Mouse (Mus musculus) cerebellum, adult 9-11 months (tissue): ENCODE data around the gene Copz2.
"Not testable (repeated sequence)": the region's sequence is repeated elsewhere in the genome, so short reads cannot be mapped to it uniquely, and the experiment has no call there.

Experiments used
- DNase-seq: peaks from one replicate; pipeline ENCODE4 v3.0.0; 2022

Gene Copz2

DNA sequence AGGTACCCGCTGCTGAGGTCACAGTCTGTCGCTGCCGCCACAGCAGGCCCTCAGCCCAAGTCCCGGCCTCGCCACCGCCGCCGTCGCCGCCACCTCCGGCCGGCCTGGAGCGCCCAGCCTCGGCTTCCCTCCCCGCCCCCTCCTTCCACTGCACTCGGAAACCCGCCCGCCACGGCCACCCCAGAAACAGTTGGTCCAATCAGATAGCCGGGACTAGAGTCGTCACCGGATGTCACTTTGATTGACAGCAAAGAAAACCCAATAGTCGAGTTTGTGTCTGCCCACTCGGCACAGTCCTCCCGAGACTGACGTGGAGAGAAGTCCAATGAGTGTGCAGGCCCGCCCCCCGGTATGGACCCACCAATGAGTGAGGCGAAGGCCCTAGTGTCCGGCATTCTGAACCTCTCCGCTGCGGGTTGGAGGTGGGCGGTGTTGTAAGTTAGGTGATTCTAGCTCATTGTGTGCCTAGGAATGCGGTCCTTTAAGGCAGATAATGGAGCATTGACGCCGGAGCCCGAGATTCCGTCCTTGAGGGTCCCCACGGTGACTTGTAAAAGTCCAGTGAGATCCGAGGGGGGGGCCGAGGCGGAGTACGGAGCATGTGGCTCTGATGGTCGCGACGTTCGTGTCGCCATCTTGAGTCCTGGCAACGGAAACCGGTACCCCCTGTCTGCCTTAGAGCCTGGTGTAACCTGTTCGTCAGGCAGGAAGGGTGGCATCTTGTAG lies 19.7 kb upstream of the Copz2 start, which contains the start of gene Nfe2l1:
Gene Nfe2l1 (minus strand): TSS at position 156 of the 726 bp plus-strand sequence.
- DNase-seq: peak; percentile 100

DNA sequence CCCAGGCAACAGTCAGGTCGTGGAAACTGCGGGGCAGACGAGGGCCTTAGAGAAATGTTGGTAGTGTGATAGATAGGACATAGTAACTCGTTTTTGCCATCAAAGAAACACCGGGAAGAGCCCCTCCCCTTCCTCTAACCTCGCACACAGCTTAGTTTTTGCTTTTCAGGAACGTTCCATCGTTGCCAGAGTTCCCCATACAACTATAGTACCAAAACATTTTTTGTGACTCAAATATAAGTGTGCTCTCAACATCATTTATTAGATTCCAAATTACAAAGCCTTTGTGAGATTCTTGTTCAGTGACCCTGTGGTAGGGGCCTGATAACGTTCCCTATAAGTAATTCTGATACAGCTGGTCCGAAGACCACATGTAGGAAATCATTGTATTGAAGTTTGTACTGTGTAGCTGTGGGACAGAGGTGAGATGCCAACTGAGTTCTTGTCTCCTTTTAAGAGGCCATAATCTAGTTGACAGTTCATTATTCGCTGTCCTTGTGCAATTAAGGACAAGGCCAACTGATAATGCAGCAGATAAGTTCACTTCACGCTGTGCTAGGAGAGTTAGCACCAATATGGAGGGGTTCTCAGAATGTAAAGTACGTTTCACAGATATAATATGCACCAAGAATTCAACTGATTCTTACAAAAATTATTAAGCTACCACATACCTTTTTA lies 19.0 kb upstream of the Copz2 start:
- no peak for DNase-seq

DNA sequence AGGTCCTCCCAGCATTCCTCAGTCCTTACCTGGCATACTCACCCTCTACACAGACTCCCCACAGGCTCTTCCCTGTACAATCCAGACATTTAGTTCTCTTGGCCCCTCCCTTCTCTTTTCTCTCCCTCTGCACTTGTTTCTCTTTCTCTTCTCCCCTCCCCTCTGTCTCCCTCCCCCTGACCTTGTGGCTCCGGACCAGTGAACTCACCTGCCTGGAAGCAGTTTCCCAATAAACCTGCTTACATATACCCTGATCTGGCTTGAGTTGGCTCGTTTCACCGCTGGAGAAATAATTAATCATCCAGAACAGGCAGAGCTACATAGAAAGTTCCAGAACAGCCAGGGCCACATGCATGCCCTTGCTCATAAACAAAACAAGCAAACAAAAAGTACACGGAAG lies 18.2 kb upstream of the Copz2 start:
- DNase-seq: peak; percentile 54

DNA sequence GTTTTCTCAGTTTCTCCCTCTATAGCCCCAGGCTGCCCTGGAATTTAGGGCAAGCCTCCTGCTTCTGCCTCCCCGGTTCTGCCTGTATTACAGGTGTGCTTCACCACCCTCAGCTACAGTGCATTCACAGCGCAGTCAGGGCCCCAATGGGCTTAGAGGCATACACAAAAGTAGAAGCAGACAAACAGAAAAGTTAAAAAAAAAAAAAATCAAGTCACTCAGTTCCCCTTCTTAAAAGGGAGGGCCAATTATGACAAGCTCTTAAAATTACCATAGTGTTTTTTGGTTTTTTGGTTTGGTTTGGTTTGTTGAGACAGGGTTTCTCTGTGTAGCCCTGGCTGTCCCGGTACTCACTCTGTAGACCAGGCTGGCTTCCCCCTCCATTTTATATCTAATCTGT lies 17.1 kb upstream of the Copz2 start:
- no peak for DNase-seq

DNA sequence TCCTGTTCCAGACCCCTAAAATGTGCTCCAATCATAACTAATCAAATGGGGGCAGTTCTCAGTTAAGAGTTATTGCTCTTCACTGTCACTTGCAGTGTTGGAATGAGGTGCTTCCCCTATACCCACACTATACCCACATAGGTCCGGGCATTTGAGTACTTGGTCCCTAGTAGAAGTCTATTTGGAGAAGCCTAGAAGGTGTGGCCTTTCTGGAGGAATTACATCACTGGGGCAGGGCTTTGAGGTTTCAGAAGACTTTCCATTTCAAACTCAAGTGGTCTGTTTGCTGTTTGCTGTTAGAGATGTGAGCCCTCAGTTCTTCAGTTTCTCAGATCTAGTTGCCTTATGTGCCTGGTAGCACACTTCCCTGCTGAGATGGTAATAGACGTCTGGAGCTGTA lies 16.7 kb upstream of the Copz2 start:
- no peak for DNase-seq

DNA sequence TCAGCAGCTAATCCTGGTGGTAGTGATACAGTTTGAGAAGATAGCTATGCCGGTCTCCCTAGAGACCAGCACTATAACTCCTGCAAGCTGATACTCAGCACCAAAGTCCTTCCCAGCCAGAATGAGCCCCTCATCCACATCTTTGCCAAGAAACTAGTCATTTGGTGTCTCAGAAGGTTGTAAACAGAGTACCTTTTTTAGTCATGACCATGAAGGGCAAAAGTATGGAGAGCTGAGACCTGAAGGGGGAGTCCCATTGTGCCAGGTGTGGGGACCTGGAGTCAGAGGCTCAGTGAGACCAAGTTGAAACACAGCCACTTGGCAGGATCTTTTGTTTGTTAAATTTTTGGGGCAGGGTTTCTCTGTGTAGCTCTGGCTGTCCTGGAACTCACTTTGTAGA lies 15.5 kb upstream of the Copz2 start:
- no peak for DNase-seq

DNA sequence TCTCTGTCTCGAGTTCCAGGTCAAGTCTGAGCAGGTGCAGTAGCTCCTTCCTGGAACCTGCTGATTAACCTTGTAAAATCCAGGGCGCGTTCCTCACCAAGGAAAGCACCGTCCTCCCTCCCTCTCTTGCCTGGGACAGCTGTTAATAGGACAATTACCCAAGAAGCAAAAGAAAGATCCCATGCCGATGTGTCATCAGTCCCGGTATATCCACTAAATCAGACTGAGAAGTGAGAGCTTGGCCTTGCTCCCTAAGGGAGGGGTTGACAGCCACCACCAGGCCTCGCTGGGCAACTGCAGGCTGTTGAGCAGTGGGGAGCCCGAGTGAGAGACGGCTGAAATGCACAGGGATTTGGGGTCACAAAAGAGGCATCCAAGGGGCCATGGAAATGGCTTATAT lies 12.4 kb upstream of the Copz2 start:
- DNase-seq: no peak

DNA sequence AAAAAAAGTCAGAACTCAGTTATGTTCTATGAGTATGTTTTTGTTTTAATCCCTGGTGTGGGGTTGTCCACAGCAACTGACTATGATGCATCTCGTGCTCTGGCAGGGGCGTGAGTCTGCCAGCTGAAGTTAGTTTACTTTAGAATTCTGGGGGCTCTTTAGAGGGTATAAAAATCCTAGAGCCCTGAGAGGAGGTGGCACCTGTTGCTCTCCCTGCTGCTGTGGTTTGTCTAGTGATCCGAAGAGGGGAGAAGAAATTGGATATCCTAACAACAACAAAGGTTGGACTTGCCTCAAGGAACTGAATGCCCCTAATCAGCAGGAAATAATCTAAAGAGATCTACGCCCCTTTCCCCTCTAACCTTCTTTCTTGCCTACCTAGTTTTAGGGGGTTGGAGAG lies 11.3 kb upstream of the Copz2 start:
- no peak for DNase-seq

DNA sequence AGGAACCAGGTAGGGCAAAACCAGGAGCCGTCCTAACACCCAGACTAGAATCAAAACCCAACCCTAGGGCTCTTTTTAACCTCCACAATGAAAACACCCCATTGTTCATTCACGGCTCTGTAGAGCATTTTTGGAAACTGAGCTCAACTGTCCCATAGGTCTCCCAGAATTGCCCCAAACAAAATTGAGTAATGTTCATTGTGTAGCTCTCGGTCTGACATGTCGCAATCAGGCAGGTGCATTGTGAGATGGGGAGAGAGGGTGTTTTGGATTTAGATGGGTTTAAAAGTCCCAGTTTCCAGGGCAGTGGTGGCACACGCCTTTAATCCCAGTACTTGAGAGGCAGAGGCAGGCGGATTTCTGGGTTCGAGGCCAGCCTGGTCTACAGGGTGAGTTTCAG lies 10.2 kb upstream of the Copz2 start:
- no peak for DNase-seq

DNA sequence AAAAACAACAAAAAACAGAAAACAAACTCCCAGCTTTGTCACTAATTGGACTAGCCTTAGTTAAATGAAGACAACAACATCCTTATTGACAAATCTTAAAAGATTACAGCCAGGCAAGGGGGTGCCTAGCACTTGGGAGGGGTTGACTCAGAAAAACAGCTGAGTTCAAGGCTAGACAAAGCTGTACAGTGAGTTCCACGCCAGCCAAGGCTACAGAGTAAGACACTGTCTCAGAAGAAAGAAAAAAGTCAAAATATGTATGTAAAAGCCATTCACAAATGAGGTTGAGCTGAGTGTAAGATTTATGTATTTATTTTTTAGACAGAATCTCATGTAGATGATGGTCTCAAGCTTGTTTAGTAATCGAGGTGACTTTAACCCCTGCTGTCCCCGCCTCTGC lies 9.8 kb upstream of the Copz2 start:
- no peak for DNase-seq

DNA sequence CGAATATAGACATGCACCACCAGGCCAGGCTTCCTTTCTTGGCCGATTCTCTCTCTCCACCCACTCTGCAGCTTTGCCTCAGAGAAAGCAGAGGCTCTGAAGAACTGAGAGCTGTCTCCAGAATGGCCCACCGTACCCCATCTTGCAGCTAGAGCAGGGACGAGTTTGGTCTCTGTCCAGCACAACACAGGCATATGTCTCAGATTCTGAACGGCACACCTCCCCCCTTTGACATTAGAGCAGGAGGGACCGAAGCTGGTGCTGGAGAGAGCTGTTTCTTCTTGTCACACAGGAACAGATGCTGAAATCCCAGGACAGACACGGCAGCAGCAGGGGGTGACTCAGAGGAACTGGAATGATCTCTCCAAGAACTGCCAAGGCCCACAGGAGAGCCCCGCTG lies 9.4 kb upstream of the Copz2 start:
- DNase-seq: no peak

DNA sequence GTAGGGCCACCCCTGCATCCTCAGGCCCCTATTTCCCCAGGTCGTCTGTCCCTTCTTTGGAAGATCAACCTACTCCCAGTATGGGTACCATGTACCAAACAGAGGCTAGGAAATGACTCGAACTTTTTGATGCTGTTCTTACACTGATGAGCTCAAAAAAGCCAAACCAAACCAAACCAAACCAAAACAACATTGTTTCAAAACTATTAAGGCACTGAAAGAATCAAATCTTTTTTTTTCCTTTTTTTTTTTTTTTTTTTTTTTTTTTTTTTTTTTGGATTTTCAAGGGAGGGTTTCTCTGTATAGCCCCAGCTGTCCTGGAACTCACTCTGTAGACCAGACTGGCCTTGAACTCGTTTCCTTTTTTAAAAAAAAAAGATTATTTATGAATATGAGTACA lies 6.0 kb upstream of the Copz2 start:
- no peak for DNase-seq

DNA sequence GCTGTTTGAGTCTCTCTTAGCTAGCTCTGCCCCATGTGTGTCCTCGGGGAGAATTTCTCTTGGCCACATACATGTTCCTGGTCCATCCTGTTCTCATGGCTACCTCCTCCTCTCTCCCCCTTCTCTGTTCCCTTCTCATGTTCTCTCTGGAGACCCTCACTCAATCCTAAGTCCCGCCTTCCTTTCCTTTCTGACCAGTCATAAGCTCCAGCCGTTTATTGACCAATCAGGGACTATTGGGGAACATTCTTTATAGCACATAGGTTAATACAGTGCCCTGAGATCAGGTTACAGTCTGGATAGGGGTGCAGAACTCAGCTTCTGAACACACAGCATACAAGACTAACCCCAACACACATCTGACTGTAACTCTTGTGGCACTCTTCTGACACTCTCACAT lies 2.4 kb upstream of the Copz2 start:
- DNase-seq: no peak

DNA sequence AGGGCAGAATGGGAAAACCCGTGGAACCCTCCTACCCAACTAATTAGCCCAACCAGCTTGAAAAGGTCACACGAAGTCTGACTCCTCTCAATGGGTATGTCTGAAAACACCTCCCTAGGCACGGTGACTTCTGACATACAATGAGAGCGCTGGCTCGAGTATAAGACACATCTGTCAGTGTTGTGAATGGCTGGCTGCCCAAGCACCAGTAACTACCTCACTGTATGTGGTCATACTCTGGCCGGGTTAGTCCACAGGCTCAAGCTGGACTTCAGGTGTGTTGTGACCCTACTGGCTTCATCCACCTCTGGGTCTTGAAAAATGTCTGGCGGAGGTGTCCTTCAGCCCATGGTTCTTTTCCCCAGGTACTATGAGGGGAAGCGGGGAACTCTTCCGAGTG lies 976 bp upstream of the Copz2 start:
- no peak for DNase-seq

DNA sequence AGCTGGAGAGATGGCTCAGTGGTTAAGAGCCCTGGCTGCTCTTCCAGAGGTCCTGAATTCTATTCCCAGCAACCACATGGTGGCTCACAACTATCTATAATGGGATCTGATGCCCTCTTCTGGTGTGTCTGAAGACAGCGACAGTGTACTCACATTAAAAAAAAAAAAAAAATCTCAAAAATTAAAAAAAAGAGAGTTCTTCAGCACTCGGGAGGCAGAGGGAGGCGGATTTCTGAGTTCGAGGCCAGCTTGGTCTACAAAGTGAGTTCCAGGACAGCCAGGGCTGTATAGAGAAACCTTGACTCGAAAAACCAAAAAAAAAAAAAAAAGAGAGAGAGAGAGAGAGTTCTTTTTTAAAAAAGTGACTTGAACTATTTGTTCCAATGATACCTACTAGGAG lies 525 bp upstream of the Copz2 start:
- DNase-seq: not testable (repeated sequence)

DNA sequence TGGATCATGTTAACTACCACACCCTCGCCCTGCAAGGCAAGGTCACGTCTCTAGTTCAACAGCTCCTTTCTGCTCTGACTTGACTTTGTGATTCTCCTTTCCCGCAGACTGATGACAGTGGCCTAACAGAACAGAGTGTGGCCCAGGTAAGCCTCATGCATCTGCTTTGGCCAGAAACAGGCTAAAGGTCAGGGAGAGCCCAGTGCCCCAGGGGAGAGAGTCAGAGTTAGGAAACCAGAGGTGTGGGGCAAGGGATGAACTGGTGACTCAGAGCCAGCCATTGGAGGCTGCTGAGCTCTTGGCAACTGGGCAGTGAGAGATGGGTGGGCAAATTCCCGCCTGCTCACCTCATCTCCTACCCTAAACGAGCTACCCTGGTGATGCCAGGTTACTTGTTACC lies 7.8 kb downstream of the Copz2 start:
- no peak for DNase-seq

DNA sequence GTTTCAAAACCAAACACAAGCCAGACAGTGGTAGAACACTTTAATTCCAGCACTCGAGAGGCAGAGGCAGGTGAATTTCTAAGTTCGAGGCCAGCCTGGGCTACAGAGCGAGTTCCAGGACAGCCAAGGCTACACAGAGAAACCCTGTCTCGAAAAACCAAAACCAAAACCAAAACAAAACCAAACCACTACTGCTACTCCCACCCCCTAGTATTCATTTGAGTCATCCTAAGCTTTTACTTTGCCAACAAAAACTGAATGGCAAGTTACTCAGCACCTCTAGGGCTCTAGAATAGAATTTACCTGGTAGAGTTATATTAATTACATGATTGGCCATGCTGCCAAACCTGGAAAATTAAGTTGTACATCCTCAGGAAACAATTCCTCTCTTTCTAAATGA lies 10.0 kb downstream of the Copz2 start:
- no peak for DNase-seq

DNA sequence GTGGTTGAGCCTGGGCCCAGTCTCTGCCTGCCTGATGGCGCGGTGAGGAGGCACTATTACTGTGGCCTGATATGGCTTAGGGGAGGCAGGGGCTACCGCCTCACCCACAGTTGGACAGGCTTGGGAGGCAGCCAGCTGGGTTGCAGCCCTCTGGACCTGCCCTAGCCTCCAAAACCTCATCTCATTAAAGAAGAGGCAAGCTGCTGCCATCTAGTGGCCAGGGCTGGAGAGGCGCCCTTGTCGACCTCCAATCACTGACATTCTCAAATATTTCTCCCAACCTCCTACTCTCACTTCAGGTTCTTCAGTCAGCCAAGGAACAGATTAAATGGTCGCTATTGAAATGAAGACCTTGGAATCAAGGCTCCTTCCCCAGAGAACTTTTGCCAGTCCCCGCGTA lies 10.9 kb downstream of the Copz2 start:
- peak; percentile 84 for DNase-seq

DNA sequence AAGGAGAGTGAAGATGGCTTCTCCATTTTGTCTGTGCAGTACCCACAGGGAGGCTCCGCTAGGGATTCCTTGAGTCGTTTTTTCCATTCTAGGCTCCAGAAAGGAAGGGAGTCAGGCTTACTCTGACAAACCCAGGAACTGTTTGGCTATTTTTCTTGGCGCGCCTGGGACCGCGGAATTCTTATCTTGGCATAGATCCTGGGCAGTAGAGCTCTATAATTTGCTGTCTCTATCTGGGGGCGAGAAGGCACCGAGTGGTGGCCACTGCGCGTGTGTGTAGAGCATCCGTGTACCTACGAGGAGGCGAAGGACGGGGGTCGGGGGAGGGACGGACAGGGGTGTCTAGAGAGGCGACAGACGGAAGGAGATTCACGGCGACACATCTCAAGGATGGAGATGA lies 11.8 kb downstream of the Copz2 start:
- DNase-seq: no peak

DNA sequence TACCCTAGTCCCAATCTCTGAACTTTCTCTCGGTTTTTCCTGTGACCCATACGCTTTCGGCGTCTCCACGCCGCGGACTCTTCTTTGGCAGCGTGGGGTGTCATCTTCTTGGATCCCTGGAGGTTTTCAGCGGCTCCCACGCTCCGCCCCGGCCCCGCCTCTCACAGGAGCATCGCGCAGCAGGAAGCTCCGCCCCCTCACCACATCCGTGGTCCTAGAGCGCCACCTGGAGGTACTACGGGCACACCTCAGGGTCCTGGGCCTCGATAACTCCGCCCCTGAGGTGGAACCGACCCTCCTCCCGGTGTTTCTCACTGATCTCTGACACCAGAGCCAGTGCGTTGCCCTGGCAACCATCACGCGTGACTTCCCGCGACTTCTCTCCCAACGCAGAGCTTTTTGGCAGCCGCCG lies 12.2 kb downstream of the Copz2 start:
- peak; percentile 93 for DNase-seq

DNA sequence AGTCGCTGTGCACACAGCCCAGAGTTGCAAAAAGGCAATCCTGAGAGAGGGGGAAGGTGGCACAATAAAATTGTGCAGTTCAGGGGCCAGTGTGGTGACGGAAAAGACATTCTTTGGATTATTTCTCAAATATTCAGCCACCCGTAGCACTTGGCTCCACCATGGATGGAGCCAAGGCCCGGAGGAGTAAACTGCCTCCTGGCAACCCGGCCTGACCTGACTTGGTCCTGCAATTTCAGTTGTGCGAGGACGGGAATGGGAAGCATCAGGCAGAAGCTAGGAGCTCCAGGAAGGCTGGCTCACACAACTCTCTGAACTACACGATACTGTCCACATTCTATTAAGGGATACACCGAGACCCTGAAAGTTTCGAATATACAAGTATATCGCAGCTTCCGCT lies 12.9 kb downstream of the Copz2 start:
- no peak for DNase-seq

DNA sequence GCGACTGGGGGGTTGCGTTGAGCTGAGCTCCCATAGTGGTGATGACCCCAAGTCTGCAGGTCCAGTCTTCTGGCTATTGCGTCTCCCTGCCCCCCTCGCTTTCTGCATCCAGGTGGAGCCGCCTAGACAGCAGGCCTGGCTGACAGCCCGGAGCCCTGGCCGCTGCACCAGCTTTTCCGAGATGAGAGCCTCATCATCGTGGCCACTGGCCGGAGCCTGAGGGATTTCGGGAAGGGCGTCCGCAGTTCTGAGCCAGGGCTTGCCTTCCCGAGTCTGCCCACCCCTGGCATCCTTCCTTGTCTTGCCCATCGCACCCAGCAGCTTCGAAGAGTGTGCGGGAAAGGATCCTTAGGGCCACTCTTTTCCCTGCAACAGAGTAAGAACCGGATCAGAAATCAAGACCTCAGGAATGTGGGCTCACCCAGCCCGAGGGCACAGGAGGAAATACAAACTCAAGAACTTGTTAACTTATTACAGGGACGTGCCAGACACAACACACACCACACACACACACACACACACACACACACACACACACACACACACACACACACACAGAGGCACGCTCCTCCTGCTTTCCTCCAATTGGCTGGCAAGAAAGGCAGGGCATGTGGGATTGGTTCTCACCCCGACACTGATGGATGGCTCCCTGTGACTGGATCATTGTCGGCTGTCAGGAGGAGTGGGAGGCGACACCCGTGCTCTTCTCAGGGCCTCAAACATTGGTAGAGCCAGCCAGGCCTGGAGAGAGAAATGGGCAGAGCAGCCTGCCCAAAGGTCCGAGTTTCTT lies 13.7 kb downstream of the Copz2 start:
- peak; percentile 58 for DNase-seq

DNA sequence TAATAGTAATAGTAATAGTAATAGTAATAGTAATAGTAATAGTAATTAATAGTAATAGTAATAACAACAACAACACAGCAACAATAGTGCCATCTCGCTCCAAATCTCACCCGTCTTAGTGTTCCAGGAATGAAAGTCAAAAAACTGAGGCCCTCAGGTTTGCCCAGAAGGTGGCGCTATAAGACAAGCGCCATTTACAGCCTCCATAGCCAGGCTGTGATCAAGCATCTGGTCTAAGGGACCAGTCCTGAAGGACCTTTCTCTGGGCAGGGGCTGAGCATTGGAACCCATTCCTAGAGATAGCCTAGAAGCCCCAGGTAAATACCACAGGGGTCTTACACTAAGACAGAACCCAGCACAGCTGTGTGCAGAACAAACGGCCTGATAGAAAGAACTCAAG lies 17.5 kb downstream of the Copz2 start:
- DNase-seq: peak; percentile 58
